Mouse (Mus musculus): Measurements from ENCODE around the gene Lmnb2. TPM values are rescaled to one million over a fixed set of nuclear protein-coding genes. Genes with fewer than 3 reads are reported as not detected.

The Lmnb2 gene
- polyA plus RNA-seq, 2 experiments = 19.1 to 75.9 TPM

DNA sequence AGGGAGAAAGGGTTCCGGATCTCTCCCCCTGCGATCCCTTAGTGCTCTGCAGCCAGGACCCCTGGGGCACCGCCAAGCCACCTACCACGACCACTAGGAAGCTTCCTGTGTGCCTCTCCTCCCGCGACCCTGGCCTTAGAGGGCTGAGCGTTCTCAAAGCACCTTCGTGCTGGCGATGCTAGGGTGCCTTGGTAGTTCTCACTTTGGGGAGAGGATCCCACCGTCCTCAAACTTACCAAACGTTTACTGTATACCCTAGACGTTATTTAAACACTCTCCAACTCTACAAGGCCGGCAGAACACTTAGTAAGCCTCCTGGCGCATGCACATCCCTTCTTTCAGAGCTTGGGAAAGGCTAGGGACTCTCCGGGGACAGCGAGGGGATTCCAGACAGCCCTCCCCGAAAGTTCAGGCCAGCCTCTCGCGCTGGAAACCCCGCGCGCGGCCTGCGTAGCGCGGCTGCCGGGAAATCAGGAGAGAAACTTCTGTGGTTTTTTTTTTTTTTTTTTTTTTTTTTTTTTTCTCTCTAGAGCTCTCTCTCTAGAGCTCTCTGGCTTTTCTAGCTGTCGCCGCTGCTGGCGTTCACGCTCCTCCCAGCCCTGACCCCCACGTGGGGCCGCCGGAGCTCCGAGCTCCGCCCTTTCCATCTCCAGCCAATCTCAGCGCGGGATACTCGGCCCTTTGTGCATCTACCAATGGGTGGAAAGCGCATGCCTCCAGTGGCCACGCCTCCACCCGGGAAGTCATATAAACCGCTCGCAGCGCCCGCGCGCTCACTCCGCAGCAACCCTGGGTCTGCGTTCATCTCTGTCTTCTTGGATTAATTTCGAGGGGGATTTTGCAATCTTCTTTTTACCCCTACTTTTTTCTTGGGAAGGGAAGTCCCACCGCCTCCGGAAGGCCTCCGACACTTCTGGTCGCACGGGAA lies 11.5 kb upstream of the Lmnb2 start, which contains the start of gene Gadd45b:
Gene Gadd45b, plus strand, starts transcription at position 775 of the 928 bp plus-strand sequence.
- under 1% methylated on average over 56 of the region's 56 CpGs for WGBS

DNA sequence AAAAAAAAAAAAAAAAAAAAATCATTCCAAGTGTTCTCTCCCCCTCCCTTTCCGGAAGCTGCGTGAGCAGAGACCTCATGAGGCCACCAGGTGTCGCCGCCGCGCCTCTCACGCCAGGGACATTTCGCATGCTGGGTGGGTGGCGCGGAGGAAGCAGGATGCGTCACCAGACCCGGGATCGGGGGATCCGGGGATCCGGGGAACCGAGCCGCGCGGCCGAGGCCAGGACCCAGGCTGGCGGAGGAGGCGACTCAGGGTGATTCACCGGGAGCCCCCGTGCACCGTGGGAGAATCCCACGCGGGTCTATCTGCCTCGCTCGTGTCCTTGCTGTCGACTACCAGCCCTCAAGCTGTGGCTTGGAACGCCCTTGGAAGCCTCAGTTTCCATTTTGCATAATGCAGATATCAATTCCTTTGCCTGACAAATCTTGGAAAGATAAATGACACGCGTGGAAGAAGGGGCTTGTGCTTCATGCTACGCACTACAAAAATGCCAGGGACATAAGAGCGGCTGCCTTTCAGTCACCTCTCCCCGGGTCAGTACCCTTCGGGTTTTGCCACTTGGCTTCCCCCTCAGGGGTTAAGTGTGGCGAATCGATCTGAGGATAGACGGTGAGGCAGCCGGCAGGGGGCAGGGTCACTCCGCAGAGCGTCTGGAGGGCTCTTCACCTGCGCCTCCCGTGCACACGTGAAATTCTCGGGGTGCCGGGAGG lies 10.7 kb upstream of the Lmnb2 start:
- Histone ChIP-seq H3K4me3 (replicated peaks; ENCODE audit: low read length) (peak overlapping the region; percentile 55), H3K27me3 (ENCODE audit: control insufficient read depth, insufficient read depth, low read length) (peaks cover 15% of the 10 kb centered on the region; the same call in 1 of the 2 replicates), H3K36me3 (ENCODE audit: control insufficient read depth, insufficient read depth, low read length) (no peaks in the 10 kb centered on the region), H3K27ac (replicated peaks; ENCODE audit: low read depth, low read length) (peak overlapping the region; percentile 85), H3K4me1 (ENCODE audit: control insufficient read depth, insufficient read depth, low read length) (peaks cover 33% of the 10 kb centered on the region), H3K9ac (ENCODE audit: low read depth, low read length, severe bottlenecking) (peak overlapping the region; percentile 50), H3K4me2 (replicated peaks; ENCODE audit: low read depth, low read length, severe bottlenecking) (peak overlapping the region; percentile 95), H3K9me3 (ENCODE audit: control insufficient read depth, low read length) (no peaks in the 10 kb centered on the region)
- DNase-seq (ENCODE audit: low spot score) (peak; percentile 88), ATAC-seq (ENCODE audit: low FRiP score, low read depth) (peak; percentile 38)
- TF ChIP-seq POLR2A (IDR thresholded peaks at IDR 0.05; ENCODE audit: borderline replicate concordance, extremely low read depth, insufficient read depth, insufficient read length) = 0 out of 2 replicates have a peak, but pooled peaks have one; percentile 32
- under 1% methylated on average over 47 of the region's 48 CpGs for WGBS

More for the DNA sequence above, 11.5 kb upstream of the Lmnb2 start, which contains the start of gene Gadd45b:
- peaks cover 36% of the 10 kb centered on the region for H3K4me1 ChIP-seq (ENCODE audit: control insufficient read depth, insufficient read depth, low read length)
- H3K9me3 ChIP-seq (ENCODE audit: control insufficient read depth, low read length) = no peaks in the 10 kb centered on the region
- peaks cover 15% of the 10 kb centered on the region; the same call in 1 of the 2 replicates for H3K27me3 ChIP-seq (ENCODE audit: control insufficient read depth, insufficient read depth, low read length)
- H3K9ac ChIP-seq (ENCODE audit: low read depth, low read length, severe bottlenecking) = peak within 1 kb of the TSS; percentile 67
- DNase-seq (ENCODE audit: low spot score) (peak; percentile 98), ATAC-seq (ENCODE audit: low FRiP score, low read depth) (peak; percentile 92)
- peak within 1 kb of the TSS; percentile 95 for H3K4me2 ChIP-seq (replicated peaks; ENCODE audit: low read depth, low read length, severe bottlenecking)
- TF ChIP-seq POLR2A (IDR thresholded peaks at IDR 0.05; ENCODE audit: borderline replicate concordance, extremely low read depth, insufficient read depth, insufficient read length) = peak; percentile 100
- peak within 1 kb of the TSS; percentile 85 for H3K27ac ChIP-seq (replicated peaks; ENCODE audit: low read depth, low read length)
- peak within 1 kb of the TSS; percentile 55 for H3K4me3 ChIP-seq (replicated peaks; ENCODE audit: low read length)
- no peaks in the 10 kb centered on the region for H3K36me3 ChIP-seq (ENCODE audit: control insufficient read depth, insufficient read depth, low read length)

DNA sequence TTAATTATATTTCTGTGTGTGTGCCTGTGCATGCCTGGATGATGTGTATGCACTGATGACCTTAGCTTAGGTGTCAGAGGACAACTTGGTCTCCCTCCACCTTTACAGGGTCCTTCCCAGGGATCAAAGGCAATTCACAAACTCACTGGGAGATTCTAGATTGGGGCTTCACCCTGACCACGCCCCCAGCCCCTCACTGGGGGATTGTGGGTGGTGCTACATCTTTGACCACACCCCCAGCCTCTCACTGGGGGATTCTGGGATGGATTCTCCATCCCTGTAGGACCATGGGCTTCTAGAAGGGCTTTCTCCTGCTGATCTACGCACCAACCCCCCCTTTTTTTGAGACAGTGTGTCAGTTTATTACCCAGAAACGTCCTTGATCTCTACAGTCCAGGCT lies 7.4 kb upstream of the Lmnb2 start:
- Histone ChIP-seq H3K9ac (ENCODE audit: low read depth, low read length, severe bottlenecking) (no peak overlapping the region), H3K4me2 (replicated peaks; ENCODE audit: low read depth, low read length, severe bottlenecking) (no peak overlapping the region), H3K9me3 (ENCODE audit: control insufficient read depth, low read length) (no peaks in the 10 kb centered on the region), H3K27ac (replicated peaks; ENCODE audit: low read depth, low read length) (no peak overlapping the region), H3K4me3 (replicated peaks; ENCODE audit: low read length) (no peak overlapping the region), H3K36me3 (ENCODE audit: control insufficient read depth, insufficient read depth, low read length) (no peaks in the 10 kb centered on the region), H3K27me3 (ENCODE audit: control insufficient read depth, insufficient read depth, low read length) (no peaks in the 10 kb centered on the region), H3K4me1 (ENCODE audit: control insufficient read depth, insufficient read depth, low read length) (0 out of 2 replicates have a peak, but pooled peaks cover 8% of the 10 kb centered on the region)
- ATAC-seq (ENCODE audit: low FRiP score, low read depth) = no peak
- TF ChIP-seq POLR2A (IDR thresholded peaks at IDR 0.05; ENCODE audit: borderline replicate concordance, extremely low read depth, insufficient read depth, insufficient read length) = no peak
- no peak for DNase-seq (ENCODE audit: low spot score)
- WGBS = 30% methylated on average over 3 of the region's 3 CpGs

DNA sequence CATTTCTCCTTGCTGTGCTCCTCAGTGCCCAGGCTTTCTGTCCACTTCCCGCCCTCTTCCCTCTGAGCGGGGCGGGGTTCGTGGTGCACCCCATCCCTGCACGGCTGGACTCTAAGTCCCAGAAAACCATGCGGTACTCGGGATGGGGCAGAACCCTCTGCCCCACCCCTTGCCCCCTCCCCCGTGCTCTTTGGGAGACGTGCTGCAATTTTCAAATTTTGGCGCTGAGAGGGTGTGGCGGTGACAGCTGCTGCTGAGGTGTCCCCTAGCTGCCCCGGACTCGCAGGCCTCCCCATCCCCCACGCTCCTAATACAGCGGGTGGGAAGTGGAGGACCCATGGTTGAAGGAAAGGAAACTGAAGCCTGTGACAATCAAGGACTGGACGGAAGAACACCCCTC lies 3.9 kb upstream of the Lmnb2 start:
- Histone ChIP-seq H3K9ac (ENCODE audit: low read depth, low read length, severe bottlenecking) (peak overlapping the region; percentile 34; the same call in 1 of the 2 replicates), H3K27ac (replicated peaks; ENCODE audit: low read depth, low read length) (no peak overlapping the region)

DNA sequence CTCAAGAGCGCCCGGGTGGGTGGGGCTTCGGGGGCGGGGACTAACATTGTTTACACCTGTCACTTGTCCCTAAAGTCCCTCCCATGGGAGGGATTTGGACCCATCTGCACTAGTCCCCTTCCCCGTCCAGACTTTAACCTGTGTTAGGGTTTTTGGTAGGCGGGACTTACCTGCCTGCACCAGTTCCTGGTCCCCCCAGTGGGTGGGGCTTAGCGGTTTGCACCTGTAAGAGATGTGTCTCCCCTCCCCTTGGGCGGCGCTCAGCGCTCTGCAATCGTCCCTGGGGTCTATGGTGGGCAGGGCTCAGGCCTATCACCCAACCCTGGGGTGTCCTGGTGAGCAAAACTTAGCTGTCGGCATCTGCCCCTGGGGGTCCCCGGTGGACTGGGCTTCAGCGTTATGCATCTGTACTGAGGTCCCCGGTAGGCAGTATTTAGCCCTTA lies 688 bp downstream of the Lmnb2 start:
- ATAC-seq (ENCODE audit: low FRiP score, low read depth) (no peak), DNase-seq (ENCODE audit: low spot score) (peak; percentile 31)
- H3K4me3 ChIP-seq (replicated peaks; ENCODE audit: low read length) = peak overlapping the region; percentile 91
- peaks cover 13% of the 10 kb centered on the region; the same call in 1 of the 2 replicates for H3K4me1 ChIP-seq (ENCODE audit: control insufficient read depth, insufficient read depth, low read length)
- H3K9ac ChIP-seq (ENCODE audit: low read depth, low read length, severe bottlenecking) = peak overlapping the region; percentile 80
- H3K4me2 ChIP-seq (replicated peaks; ENCODE audit: low read depth, low read length, severe bottlenecking) = peak overlapping the region; percentile 94
- no peaks in the 10 kb centered on the region for H3K27me3 ChIP-seq (ENCODE audit: control insufficient read depth, insufficient read depth, low read length)
- peaks cover 20% of the 10 kb centered on the region; the same call in 1 of the 2 replicates for H3K36me3 ChIP-seq (ENCODE audit: control insufficient read depth, insufficient read depth, low read length)
- no peak overlapping the region for H3K27ac ChIP-seq (replicated peaks; ENCODE audit: low read depth, low read length)
- 2% methylated on average over 15 of the region's 15 CpGs for WGBS
- no peak for TF ChIP-seq POLR2A (IDR thresholded peaks at IDR 0.05; ENCODE audit: borderline replicate concordance, extremely low read depth, insufficient read depth, insufficient read length)
- no peaks in the 10 kb centered on the region for H3K9me3 ChIP-seq (ENCODE audit: control insufficient read depth, low read length)

More for the DNA sequence above, 3.9 kb upstream of the Lmnb2 start:
- Histone ChIP-seq H3K4me2 (replicated peaks; ENCODE audit: low read depth, low read length, severe bottlenecking) (peak overlapping the region; percentile 49), H3K4me1 (ENCODE audit: control insufficient read depth, insufficient read depth, low read length) (peaks cover 13% of the 10 kb centered on the region; the same call in 1 of the 2 replicates), H3K9me3 (ENCODE audit: control insufficient read depth, low read length) (no peaks in the 10 kb centered on the region), H3K4me3 (replicated peaks; ENCODE audit: low read length) (peak overlapping the region; percentile 25), H3K27me3 (ENCODE audit: control insufficient read depth, insufficient read depth, low read length) (no peaks in the 10 kb centered on the region), H3K36me3 (ENCODE audit: control insufficient read depth, insufficient read depth, low read length) (no peaks in the 10 kb centered on the region)
- WGBS = 5% methylated on average over 16 of the region's 16 CpGs
- DNase-seq (ENCODE audit: low spot score) = peak; percentile 53
- no peak for TF ChIP-seq POLR2A (IDR thresholded peaks at IDR 0.05; ENCODE audit: borderline replicate concordance, extremely low read depth, insufficient read depth, insufficient read length)
- peak; percentile 70 for ATAC-seq (ENCODE audit: low FRiP score, low read depth)

Measured in limb, embryonic 14.5 days (tissue).